Mouse (Mus musculus) heart, embryonic 15.5 days (tissue): ENCODE results near the gene Tmem94. TPM values are rescaled to one million over a fixed set of nuclear protein-coding genes. Genes with fewer than 3 reads are reported as not detected.

ENCODE experiments used
- ATAC-seq: fragments of 200-750 bp; cut with Nextera tagmentation; replicated peaks from 2 replicates; pipeline ENCODE4 v1.8.0; 2017; ENCODE audit warnings: low read depth, moderate TSS enrichment; ENCODE audit not compliant: insufficient number of reproducible peaks, insufficient read depth, low FRiP score
- H3K27ac ChIP-seq: fragments of 300-500 bp; sonication (generic); 2 replicates; pipeline ENCODE4 v1.5.1; 2015; ENCODE audit warnings: mild to moderate bottlenecking, inconsistent platforms
- H3K27me3 ChIP-seq: fragments of 300-500 bp; sonication (generic); 2 replicates; pipeline ENCODE4 v1.6.1; 2015; ENCODE audit warnings: inconsistent platforms
- H3K36me3 ChIP-seq: fragments of 300-500 bp; sonication (generic); 2 replicates; pipeline ENCODE4 v1.6.1; 2015; ENCODE audit warnings: mild to moderate bottlenecking, inconsistent platforms
- H3K4me1 ChIP-seq: fragments of 300-500 bp; sonication (generic); replicated peaks from 2 replicates; pipeline ENCODE4 v1.6.1; 2015; ENCODE audit warnings: inconsistent platforms
- H3K4me2 ChIP-seq: fragments of 300-500 bp; sonication (generic); 2 replicates; pipeline ENCODE4 v1.6.1; 2015; ENCODE audit warnings: inconsistent platforms, mild to moderate bottlenecking, moderate library complexity
- H3K4me3 ChIP-seq: fragments of 300-500 bp; sonication (generic); 2 replicates; pipeline ENCODE4 v1.5.1; 2015; ENCODE audit warnings: mild to moderate bottlenecking, inconsistent platforms
- H3K9ac ChIP-seq: fragments of 300-500 bp; sonication (generic); 2 replicates; pipeline ENCODE4 v1.6.1; 2015; ENCODE audit warnings: mild to moderate bottlenecking, inconsistent platforms
- H3K9me3 ChIP-seq: fragments of 300-500 bp; sonication (generic); replicated peaks from 2 replicates; pipeline ENCODE4 v1.6.1; 2016; ENCODE audit warnings: inconsistent platforms
- WGBS: fragments of 180-500 bp; shearing (Covaris S2); methylation state at CpG from one replicate; pipeline ENCODE4 v1.1.7; 2015; ENCODE audit warnings: mixed read lengths; 5-methylcytosine and 5-hydroxymethylcytosine counted together
- polyA plus RNA-seq: library from polyadenylated mRNA; unstranded; fragments of >200 nt; fragmentation: Nextera tagmentation; extraction: Ambion mirVana; gene quantifications from 2 replicates; pipeline ENCODE4 v1.2.1, GENCODE M21; 2015

Gene Tmem94
- polyA plus RNA-seq, 1 experiment from 2014 or later: 36.7 TPM

DNA sequence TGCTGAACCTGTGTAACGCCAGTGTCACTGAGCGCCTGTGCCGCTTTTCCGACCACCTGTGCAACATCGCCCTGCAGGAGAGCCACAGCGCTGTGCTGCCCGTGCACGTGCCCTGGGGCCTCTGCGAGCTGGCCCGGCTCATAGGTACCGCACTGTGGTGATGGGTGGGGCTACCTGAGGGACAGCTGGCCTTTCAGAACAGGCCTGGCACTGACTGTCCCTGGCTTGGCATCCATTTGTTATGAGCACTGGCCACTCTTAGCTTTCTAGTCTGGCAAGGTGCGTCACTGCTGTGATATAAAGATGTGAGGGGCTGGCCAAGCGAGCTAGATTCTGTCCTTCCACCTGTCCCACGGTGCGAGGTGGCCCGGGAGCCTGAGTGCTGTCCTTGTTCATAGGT, 26.7 kb downstream of the Tmem94 start:
- Histone ChIP-seq H3K27me3 (no peaks in the 10 kb centered on the region), H3K9me3 (no peaks in the 10 kb centered on the region)
- WGBS: 93% methylated on average over 16 of the region's 16 CpGs

DNA sequence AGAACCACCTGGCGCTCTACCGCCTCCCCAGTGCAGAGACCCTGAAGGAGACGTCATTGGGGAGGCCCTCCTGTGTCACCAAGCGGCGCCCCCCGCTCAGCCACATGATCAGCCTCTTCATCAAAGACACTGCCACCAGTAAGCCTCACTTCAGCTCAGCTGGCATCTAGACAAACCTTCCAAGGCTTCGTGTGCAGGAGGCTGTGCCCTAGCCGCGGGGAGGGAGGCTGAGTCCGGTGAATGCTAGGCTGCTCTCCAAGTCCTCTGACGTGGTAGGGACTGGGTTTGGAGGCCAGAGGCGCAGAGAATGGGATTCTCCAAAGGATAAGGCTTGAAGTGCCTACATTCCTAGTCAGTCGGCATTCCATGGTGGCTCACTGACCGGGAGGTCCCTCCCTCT, 27.1 kb downstream of the Tmem94 start:
- Histone ChIP-seq H3K36me3 (peaks cover 83% of the 10 kb centered on the region), H3K4me2 (no peak overlapping the region), H3K27ac (no peak overlapping the region), H3K4me1 (no peaks in the 10 kb centered on the region; the same call in 1 of the 2 replicates), H3K9me3 (no peaks in the 10 kb centered on the region), H3K4me3 (no peak overlapping the region), H3K27me3 (no peaks in the 10 kb centered on the region), H3K9ac (no peak overlapping the region)
- ATAC-seq: no peak
- WGBS: 74% methylated on average over 14 of the region's 14 CpGs

More for the DNA sequence above, 26.7 kb downstream of the Tmem94 start:
- no peak overlapping the region for H3K4me3 ChIP-seq
- no peak overlapping the region for H3K27ac ChIP-seq
- ATAC-seq: no peak
- H3K9ac ChIP-seq: no peak overlapping the region
- no peak overlapping the region for H3K4me2 ChIP-seq
- no peaks in the 10 kb centered on the region; the same call in 1 of the 2 replicates for H3K4me1 ChIP-seq
- peaks cover 83% of the 10 kb centered on the region for H3K36me3 ChIP-seq

DNA sequence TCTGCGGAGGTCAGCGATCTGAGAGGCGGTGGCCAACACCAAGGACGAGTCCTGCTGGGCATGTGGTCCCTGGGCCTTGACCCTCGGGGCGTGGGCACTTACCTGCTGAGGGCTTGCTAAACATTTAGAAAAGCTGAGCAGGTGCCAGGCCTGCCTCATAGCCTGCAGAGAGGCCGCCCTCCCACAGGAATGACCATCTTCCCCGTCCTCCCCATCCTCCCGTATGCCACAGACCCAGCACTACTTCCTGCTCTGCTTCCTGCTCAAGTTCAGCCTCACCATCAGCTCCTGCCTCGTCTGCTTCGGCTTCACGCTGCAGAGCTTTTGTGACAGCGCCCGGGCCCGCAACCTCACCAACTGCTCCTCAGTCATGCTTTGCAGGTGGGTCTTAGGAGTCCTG, 31.7 kb downstream of the Tmem94 start:
- Histone ChIP-seq H3K27ac (peak overlapping the region; percentile 2; the same call in 1 of the 2 replicates), H3K4me1 (no peaks in the 10 kb centered on the region; the same call in 1 of the 2 replicates), H3K36me3 (peaks cover 94% of the 10 kb centered on the region), H3K9ac (no peak overlapping the region), H3K27me3 (no peaks in the 10 kb centered on the region), H3K4me2 (no peak overlapping the region), H3K4me3 (no peak overlapping the region), H3K9me3 (no peaks in the 10 kb centered on the region)
- 72% methylated on average over 15 of the region's 15 CpGs for WGBS
- no peak for ATAC-seq

DNA sequence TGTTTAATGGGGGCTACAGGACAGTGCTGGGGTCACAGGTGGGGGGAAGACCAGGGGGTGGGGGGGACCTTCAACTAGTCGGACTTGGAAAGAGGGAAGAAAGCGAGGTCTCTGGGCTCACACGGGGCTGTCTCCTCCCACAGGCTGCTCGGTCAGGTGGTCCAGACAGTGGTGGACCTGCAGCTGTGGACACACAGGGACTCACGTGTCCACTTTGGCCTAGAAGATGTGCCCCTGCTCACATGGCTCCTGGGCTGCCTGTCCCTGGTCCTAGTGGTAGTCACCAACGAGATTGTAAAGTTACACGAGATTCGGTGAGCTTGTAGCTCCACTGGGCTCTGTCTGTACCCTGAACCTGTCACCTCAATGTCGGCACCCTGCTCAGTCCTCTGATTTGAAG, 32.4 kb downstream of the Tmem94 start:
- H3K27me3 ChIP-seq: no peaks in the 10 kb centered on the region
- H3K4me1 ChIP-seq: no peaks in the 10 kb centered on the region; the same call in 1 of the 2 replicates
- 69% methylated on average over 9 of the region's 9 CpGs for whole genome bisulfite sequencing
- H3K9ac ChIP-seq: no peak overlapping the region
- no peak overlapping the region for H3K4me2 ChIP-seq
- H3K9me3 ChIP-seq: no peaks in the 10 kb centered on the region
- peak overlapping the region; percentile 50 for H3K27ac ChIP-seq
- no peak for ATAC-seq
- H3K4me3 ChIP-seq: no peak overlapping the region
- H3K36me3 ChIP-seq: peaks cover 94% of the 10 kb centered on the region

DNA sequence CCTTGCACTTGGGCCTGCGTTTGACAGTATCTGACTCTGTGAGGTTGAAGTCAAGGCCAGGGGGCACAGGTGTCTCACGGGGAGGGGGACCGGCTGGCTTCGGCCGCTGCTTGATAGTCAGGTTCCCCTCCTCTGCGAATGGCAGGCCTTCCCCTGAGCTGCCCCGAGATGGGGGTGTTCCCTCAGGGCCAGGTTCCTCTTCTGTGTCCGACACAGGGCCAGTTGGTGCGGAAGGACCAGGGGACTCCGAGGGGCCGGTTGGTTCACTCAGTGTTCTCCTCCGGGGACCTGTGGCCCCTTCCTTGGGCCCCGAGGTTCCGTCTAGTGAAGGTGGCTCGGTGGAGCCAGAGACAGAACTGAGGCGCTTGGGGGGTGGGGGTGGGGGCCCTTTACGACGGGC, 35.7 kb downstream of the Tmem94 start:
- Histone ChIP-seq H3K4me2 (no peak overlapping the region), H3K4me3 (no peak overlapping the region), H3K4me1 (peaks cover 6% of the 10 kb centered on the region; the same call in 1 of the 2 replicates), H3K27me3 (no peaks in the 10 kb centered on the region), H3K27ac (no peak overlapping the region), H3K36me3 (peaks cover 88% of the 10 kb centered on the region), H3K9ac (no peak overlapping the region), H3K9me3 (no peaks in the 10 kb centered on the region)
- 86% methylated on average over 18 of the region's 18 CpGs for WGBS
- ATAC-seq: no peak

DNA sequence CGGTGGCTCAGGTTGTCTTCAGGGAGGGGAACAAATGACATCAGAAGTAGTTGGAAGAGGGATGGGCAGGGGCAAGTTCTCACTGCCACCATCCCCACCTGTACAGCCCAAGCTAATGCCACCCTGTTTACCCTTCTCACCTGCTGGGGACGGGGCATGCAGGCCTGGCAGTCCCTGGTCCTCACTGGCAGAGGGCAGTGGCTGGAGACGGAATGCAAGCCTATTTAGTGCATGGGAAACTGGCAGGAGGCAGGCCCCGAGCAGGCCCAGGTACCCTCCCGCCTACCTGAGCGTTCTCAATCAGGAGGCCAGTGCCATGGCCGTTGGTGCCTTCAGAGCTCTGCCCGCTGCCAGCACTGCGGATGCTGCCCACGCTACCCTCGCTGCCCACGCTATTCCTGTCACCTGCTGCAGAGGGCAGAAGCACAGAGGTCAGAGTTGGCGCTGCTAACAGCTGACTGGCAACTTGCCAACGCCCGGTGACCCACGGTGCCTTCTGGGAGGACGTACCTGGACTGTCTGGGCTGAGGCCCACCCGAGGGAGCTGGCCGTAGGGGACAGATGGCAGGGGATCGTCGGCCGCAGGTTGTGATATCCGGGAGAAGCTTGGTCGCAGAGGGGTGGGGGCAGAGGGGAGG, 38.0 kb downstream of the Tmem94 start:
- Histone ChIP-seq H3K9ac (no peak overlapping the region), H3K36me3 (peaks cover 89% of the 10 kb centered on the region), H3K4me3 (no peak overlapping the region), H3K9me3 (no peaks in the 10 kb centered on the region), H3K4me1 (peaks cover 26% of the 10 kb centered on the region), H3K27me3 (no peaks in the 10 kb centered on the region), H3K27ac (no peak overlapping the region), H3K4me2 (no peak overlapping the region)
- no peak for ATAC-seq
- WGBS: 80% methylated on average over 24 of the region's 24 CpGs

DNA sequence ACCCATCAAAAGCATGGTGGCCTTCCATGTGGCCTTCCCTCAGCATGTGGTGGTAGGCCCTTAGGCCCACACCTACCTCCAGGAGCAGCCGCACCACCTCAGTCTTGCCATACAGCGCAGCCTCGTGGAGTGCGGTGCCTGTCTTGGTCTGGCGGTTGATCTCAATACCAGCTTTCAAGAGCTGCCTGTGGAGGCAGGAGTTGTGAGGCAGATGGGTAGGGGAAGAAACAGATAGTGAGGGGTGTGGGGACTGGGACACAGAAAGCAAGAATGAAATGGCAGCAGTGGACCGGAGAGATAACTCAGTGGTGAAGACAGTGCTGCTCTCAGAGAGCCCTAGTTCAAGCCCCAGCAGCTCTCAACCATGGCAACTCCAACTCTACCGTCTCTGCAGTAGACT, 39.8 kb downstream of the Tmem94 start:
- Histone ChIP-seq H3K36me3 (peaks cover 71% of the 10 kb centered on the region), H3K27ac (no peak overlapping the region), H3K27me3 (no peaks in the 10 kb centered on the region), H3K4me3 (no peak overlapping the region), H3K4me2 (no peak overlapping the region), H3K9ac (no peak overlapping the region), H3K4me1 (peaks cover 44% of the 10 kb centered on the region), H3K9me3 (no peaks in the 10 kb centered on the region)
- no peak for ATAC-seq
- 94% methylated on average over 7 of the region's 7 CpGs for WGBS

DNA sequence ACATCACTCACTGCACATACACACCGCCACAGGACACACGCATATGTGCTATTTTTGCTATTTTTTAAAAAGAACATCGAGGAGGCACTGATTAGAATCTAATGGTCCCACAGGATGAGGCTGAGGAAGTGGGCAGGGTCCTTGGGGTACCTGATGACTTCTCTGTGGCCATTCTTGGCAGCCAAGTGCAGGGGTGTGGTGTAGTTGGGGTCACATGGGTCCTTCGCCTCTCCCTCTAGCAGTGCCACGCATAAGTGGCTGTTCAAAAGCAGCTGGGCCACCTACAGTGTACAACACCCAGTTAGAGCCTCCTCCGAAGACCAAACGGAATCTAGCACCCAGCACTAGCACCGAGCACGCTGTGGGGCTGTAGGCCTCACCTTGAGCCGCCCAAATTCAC, 40.9 kb downstream of the Tmem94 start:
- Histone ChIP-seq H3K9me3 (no peaks in the 10 kb centered on the region), H3K4me1 (peaks cover 56% of the 10 kb centered on the region), H3K4me2 (no peak overlapping the region), H3K9ac (no peak overlapping the region), H3K36me3 (peaks cover 60% of the 10 kb centered on the region), H3K27ac (no peak overlapping the region), H3K27me3 (no peaks in the 10 kb centered on the region), H3K4me3 (no peak overlapping the region)
- no peak for ATAC-seq
- WGBS: 90% methylated on average over 10 of the region's 10 CpGs

DNA sequence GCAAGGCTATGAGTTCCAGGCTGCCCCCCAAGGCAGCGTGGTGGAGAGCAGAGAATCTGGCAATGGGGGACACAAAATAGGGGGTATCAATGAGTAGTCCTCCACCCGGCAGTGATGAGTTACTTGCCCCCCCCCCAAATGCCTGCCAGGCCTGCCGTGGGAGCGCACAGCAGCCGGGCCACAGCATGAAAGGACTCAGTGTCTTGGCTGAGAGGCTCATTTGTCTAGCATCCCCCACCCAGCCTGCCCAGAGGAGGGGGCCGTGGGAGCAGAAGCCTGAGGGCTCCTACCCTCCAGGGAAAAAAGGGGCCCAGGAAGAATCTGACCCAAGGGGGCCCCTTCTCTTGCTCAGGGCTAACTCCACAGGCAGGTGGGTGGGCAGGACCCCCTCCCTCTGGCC, 42.1 kb downstream of the Tmem94 start:
- H3K4me2 ChIP-seq: no peak overlapping the region
- H3K9me3 ChIP-seq: no peaks in the 10 kb centered on the region
- peak overlapping the region; percentile 93; the same call in 1 of the 2 replicates for H3K27ac ChIP-seq
- H3K4me1 ChIP-seq: peaks cover 67% of the 10 kb centered on the region
- peaks cover 53% of the 10 kb centered on the region for H3K36me3 ChIP-seq
- no peak overlapping the region for H3K4me3 ChIP-seq
- WGBS: 69% methylated on average over 6 of the region's 6 CpGs
- no peaks in the 10 kb centered on the region for H3K27me3 ChIP-seq
- H3K9ac ChIP-seq: no peak overlapping the region
- no peak for ATAC-seq

DNA sequence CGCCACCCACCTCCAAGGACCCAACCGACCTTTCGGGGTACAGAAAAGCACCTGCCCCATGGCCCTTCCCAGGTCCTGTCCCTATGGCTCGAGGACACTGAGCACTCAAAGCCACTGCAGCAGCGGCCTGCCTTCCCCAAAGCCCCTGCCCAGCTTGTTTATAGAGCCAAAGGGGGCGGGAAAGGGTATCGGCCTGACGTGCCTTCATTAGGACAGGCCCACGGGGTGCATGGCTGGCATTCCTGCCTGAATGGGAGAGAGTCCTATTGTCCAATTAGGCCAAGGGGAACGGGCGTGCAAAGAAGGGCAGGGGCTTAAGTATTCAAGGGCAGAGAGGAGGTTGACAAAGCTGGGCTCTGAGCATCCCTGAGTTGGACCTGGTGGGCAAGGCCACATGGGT, 42.7 kb downstream of the Tmem94 start:
- no peak for ATAC-seq
- no peak overlapping the region for H3K4me3 ChIP-seq
- peak overlapping the region; percentile 92 for H3K9ac ChIP-seq
- H3K27ac ChIP-seq: peak overlapping the region; percentile 93
- H3K4me2 ChIP-seq: peak overlapping the region; percentile 96
- no peaks in the 10 kb centered on the region for H3K9me3 ChIP-seq
- no peaks in the 10 kb centered on the region for H3K27me3 ChIP-seq
- peaks cover 46% of the 10 kb centered on the region for H3K36me3 ChIP-seq
- WGBS: 63% methylated on average over 11 of the region's 11 CpGs
- peaks cover 74% of the 10 kb centered on the region for H3K4me1 ChIP-seq

DNA sequence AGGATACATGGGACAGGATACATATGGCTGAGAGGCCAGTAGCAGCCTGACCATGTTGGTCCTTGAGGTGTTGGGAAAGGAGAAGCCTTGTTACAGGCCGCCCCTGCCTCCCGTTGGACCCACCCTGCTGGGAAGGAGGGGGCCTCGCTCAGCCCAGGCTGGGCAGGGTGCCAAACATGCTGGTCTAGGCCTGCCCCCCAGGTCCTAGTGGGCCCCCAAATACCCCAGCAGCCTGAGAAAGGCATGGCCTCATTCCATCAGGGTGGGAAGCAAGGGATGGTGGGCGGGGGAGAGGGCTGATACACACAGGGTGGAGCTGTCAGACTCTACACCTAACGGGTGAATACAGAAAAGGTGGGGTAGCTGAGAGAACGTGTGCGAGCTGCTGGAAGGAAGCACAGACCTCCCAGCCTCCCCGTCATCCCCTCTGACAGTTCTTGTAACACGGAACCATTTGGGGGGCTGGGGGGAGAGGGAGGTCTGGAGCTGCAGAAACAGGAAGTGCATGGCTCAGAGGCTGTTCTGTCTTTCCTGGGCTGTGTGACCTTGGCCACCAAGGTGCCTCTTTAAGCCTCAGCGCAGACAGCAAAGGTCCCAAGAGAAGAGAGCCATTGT, 43.6 kb downstream of the Tmem94 start:
- peak overlapping the region; percentile 92 for H3K9ac ChIP-seq
- H3K4me2 ChIP-seq: peak overlapping the region; percentile 96
- H3K27me3 ChIP-seq: no peaks in the 10 kb centered on the region
- ATAC-seq: peak; percentile 28
- WGBS: 15% methylated on average over 10 of the region's 10 CpGs
- peak overlapping the region; percentile 95 for H3K4me3 ChIP-seq
- H3K4me1 ChIP-seq: peaks cover 68% of the 10 kb centered on the region
- H3K27ac ChIP-seq: peak overlapping the region; percentile 93
- peaks cover 38% of the 10 kb centered on the region for H3K36me3 ChIP-seq
- no peaks in the 10 kb centered on the region for H3K9me3 ChIP-seq

DNA sequence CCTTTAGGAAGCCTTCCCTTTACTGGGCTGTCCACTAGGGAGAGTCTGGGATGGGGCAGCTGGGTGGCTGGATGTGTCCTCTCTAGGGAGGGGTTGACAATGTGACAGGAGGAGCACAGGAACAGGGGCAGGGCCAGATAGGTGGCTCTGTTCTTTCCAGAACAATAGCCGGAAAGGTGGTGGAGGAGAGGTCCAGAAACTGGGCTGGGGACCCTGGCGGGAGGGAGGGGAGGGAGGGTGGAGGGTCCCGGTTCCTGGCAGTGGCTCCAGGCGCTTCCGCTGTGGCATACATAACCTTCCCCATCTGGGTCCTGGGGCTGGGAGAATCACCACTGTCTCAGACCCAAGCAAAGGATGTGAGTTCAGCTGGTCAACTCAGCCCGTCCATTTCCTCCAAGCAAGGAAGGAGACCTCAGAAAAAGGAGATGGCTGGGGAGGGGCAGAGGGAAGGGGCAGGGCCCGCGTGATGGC, 44.1 kb downstream of the Tmem94 start:
- no peaks in the 10 kb centered on the region for H3K27me3 ChIP-seq
- peaks cover 35% of the 10 kb centered on the region for H3K36me3 ChIP-seq
- peak overlapping the region; percentile 96 for H3K4me2 ChIP-seq
- H3K4me3 ChIP-seq: peak overlapping the region; percentile 95
- 55% methylated on average over 8 of the region's 8 CpGs for WGBS
- H3K9ac ChIP-seq: peak overlapping the region; percentile 92
- peak; percentile 33 for ATAC-seq
- H3K27ac ChIP-seq: peak overlapping the region; percentile 93
- peaks cover 72% of the 10 kb centered on the region for H3K4me1 ChIP-seq
- H3K9me3 ChIP-seq: no peaks in the 10 kb centered on the region
